Mouse (Mus musculus) activated CD4-positive, CD25-positive, alpha-beta regulatory T cell, adult 4 months (primary cell): ENCODE measurements at regions not wholly inside any gene's neighbourhood (a gene's known extent, or its start where the extent isn't known, plus 50 kb on each side); places are given as distances from the start of the nearest gene placed in this dataset.
A peak's percentile ranks its signal among the peaks of the same experiment; 100 is the strongest.

Experiments used
- ATAC-seq: one replicate; pipeline ENCODE4 v1.8.0; 2017

GRCm38 (mm10) chr9:100404426-100404825 is 82.2 kb downstream of the Il20rb start:
- ATAC-seq = no peak

GRCm38 (mm10) chr9:100400366-100400765 is 86.2 kb downstream of the Il20rb start:
- peak; percentile 78 for ATAC-seq

GRCm38 (mm10) chr9:100396340-100396910 is 90.2 kb downstream of the Il20rb start:
- ATAC-seq = no peak

- ATAC-seq = peak; percentile 61
Observed at GRCm38 (mm10) chr9:100395711-100396110, 90.9 kb downstream of the Il20rb start.

- ATAC-seq = no peak
Observed at GRCm38 (mm10) chr9:100394632-100395031, 92.0 kb downstream of the Il20rb start.

GRCm38 (mm10) chr9:100394166-100394565 is 92.4 kb downstream of the Il20rb start:
- ATAC-seq = no peak

- ATAC-seq = no peak
Observed at GRCm38 (mm10) chr9:100392262-100392661, 94.3 kb downstream of the Il20rb start.

- no peak for ATAC-seq
Observed at GRCm38 (mm10) chr9:100391566-100392213, 94.9 kb downstream of the Il20rb start.

GRCm38 (mm10) chr9:100388393-100388792 is 98.2 kb downstream of the Il20rb start:
- no peak for ATAC-seq

GRCm38 (mm10) chr9:100387171-100387685 is 99.4 kb downstream of the Il20rb start:
- ATAC-seq = peak; percentile 63

GRCm38 (mm10) chr9:100382492-100382891 is 104.1 kb downstream of the Il20rb start:
- ATAC-seq = peak; percentile 63

- ATAC-seq = no peak
Observed at GRCm38 (mm10) chr9:100369921-100370320, 116.7 kb downstream of the Il20rb start.

- ATAC-seq = no peak
Observed at GRCm38 (mm10) chr9:100366816-100367215, 119.8 kb downstream of the Il20rb start.

GRCm38 (mm10) chr9:100359934-100360716 is 126.5 kb downstream of the Il20rb start:
- ATAC-seq = no peak

- no peak for ATAC-seq
Observed at GRCm38 (mm10) chr9:100357553-100357952, 129.0 kb downstream of the Il20rb start.

GRCm38 (mm10) chr9:100340796-100341195 is 145.8 kb downstream of the Il20rb start:
- ATAC-seq = no peak

GRCm38 (mm10) chr9:100307765-100308164 is 178.8 kb downstream of the Il20rb start:
- no peak for ATAC-seq

GRCm38 (mm10) chr9:100307364-100307763 is 179.2 kb downstream of the Il20rb start:
- ATAC-seq = no peak

- ATAC-seq = no peak
Observed at GRCm38 (mm10) chr9:100303762-100304161, 182.8 kb downstream of the Il20rb start.

GRCm38 (mm10) chr9:100301613-100302012 is 185.0 kb downstream of the Il20rb start:
- ATAC-seq = no peak

- no peak for ATAC-seq
Observed at GRCm38 (mm10) chr9:100277361-100277760, 209.2 kb downstream of the Il20rb start.

- ATAC-seq = no peak
Observed at GRCm38 (mm10) chr9:100266528-100267387, 219.8 kb downstream of the Il20rb start.

- no peak for ATAC-seq
Observed at GRCm38 (mm10) chr9:100252409-100252808, 234.2 kb downstream of the Il20rb start.
